Mouse (Mus musculus): ENCODE results near the gene Dennd4c. TPM values are rescaled to one million over a fixed set of nuclear protein-coding genes. Genes with fewer than 3 reads are reported as not detected.

Dennd4c gene
- polyA plus RNA-seq (2015; fragmentation: Illumina TruSeq; extraction: RNeasy Lipid Tissue Mini Kit (QIAGEN cat#74804); ENCODE audit: low read depth, low replicate concordance) = 7.0 TPM

DNA sequence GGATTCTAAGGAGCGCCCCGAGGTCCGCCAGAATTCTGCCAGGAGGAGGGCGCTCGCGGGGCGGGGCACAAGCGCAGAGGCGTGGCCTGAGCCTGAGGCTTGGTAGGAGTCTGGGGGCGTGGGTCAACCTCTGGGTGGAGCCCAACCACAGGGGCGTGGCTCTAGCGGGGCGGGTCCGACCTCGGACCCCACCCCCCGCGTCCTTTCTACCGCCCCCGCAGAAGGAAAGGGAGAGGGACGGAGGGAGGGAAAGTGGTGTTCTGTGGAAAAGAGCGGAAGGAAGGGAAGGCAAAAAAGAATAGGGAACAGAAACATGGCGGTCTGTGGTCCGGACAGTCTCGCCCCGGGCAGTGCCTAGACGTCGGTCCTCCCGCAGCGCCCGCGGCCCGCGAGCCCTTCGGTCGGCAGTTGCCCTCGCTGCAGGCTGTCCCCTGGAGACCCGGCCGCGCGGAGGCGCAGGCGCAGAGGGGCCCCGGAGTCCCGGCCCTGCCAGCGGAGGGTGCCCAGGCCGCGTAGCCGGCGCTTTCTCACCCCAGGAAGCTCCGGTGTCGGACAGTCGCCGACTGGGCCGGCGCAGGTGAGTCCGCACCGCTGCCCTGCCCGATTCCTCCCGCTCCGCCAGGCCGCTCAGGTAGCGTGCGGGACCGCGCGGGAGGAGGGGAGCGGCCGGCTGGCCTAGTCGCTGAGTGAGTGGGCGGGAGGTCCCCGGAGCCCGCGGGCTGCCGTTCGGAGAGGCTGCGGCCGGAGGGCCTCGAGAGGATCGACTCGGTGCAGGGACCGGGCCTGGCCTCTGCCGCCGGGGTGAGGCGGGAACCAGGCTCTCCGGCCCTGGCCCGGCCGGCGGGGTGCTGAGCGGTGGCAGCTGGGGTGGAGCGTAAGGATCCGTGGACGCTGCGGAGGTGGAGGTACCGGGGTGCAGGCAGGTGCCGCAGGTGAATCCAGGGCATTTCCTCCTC is at the start of gene Dennd4c:
TSS of gene Dennd4c (plus strand) at position 220 of the 956 bp plus-strand sequence.

GRCm38 (mm10) chr4:86857113-86858069 is 109.0 kb downstream of the Dennd4c start, which contains the start of gene Rps6:
TSS of gene Rps6 (minus strand) at chr4:86857412.

GRCm38 (mm10) chr4:86874146-86874847 is 125.9 kb downstream of the Dennd4c start, which contains the start of gene Acer2:
TSS of gene Acer2 (plus strand) at chr4:86874396.

Other genes with a start within 250 kb of the Dennd4c start
- not detected for gene Saxo1, start 190.2 kb upstream of the Dennd4c start, polyA plus RNA-seq (2015; fragmentation: Illumina TruSeq; extraction: RNeasy Lipid Tissue Mini Kit (QIAGEN cat#74804); ENCODE audit: low read depth, low replicate concordance)
- gene Rraga, start 172.9 kb upstream of the Dennd4c start, polyA plus RNA-seq (2015; fragmentation: Illumina TruSeq; extraction: RNeasy Lipid Tissue Mini Kit (QIAGEN cat#74804); ENCODE audit: low read depth, low replicate concordance) = 183 TPM
- gene Haus6, start 136.5 kb upstream of the Dennd4c start, polyA plus RNA-seq (2015; fragmentation: Illumina TruSeq; extraction: RNeasy Lipid Tissue Mini Kit (QIAGEN cat#74804); ENCODE audit: low read depth, low replicate concordance) = 3.7 TPM
- 10.9 TPM for gene Plin2, start 78.5 kb upstream of the Dennd4c start, polyA plus RNA-seq (2015; fragmentation: Illumina TruSeq; extraction: RNeasy Lipid Tissue Mini Kit (QIAGEN cat#74804); ENCODE audit: low read depth, low replicate concordance)
- 1,016 TPM for gene Rps6, start 108.9 kb downstream of the Dennd4c start, polyA plus RNA-seq (2015; fragmentation: Illumina TruSeq; extraction: RNeasy Lipid Tissue Mini Kit (QIAGEN cat#74804); ENCODE audit: low read depth, low replicate concordance)
- gene Acer2, start 125.8 kb downstream of the Dennd4c start, polyA plus RNA-seq (2015; fragmentation: Illumina TruSeq; extraction: RNeasy Lipid Tissue Mini Kit (QIAGEN cat#74804); ENCODE audit: low read depth, low replicate concordance) = 6.9 TPM

All from brain, adult 10 weeks (tissue).